Mouse (Mus musculus): ENCODE results near the gene Naaladl2.

- TF ChIP-seq POLR2A (IDR thresholded peaks at IDR 0.05; ENCODE audit: borderline replicate concordance, control insufficient read depth, low read depth, low read length) (no peak), CTCF (IDR thresholded peaks at IDR 0.05; ENCODE audit: control insufficient read depth, insufficient read depth, low read length) (no peak)
These were observed 1206.8 kb downstream of the Naaladl2 start for GRCm38 (mm10) chr3:23937299-23937698.
